Mouse (Mus musculus): Measurements from ENCODE around the gene Pacsin3.

DNA sequence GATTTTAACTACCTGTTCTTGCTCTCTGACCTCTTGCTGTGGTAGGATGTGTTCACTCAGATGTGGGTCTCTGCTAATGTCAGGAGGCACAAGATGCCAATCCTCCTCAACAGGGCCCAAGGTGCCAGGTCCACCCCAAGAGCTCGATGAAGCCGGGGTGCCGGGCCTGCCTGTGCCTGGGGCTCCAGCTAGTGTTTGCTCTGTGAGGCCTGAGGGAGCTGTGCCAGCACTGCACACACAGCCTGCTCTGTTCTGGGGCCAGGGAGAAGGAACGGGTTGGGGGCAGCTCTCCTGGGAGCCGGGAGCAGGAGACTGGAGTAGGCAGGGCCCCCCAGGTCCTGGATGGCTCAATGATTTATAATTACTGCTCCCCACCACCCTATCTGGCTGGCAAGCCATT is 2.3 kb downstream of the Pacsin3 start:
- no peak for TF ChIP-seq CTCF (IDR thresholded peaks at IDR 0.05)
- no peak for TF ChIP-seq EP300 (IDR thresholded peaks at IDR 0.05)

Data from lung, postnatal 0 days (tissue).